In genomic region chr1:51704610-51705009, GRCm38 (mm10) we compare ENCODE assay signal across 23 mouse cellular contexts.
DNase-seq lines count a peak whose midpoint lies in the region; ATAC-seq and TF ChIP-seq lines count a peak whose summit lies in the region.
"Had no signal": no experiment of that assay in that cellular context is flagged by ENCODE, and none has a peak within 500 bp of the region (broad histone marks: within the 10 kb centered on the region; RNA-seq: fewer than 3 reads in every experiment).

No protein-coding gene starts in this region.

- TF ChIP-seq POLR2A in myocyte (IDR thresholded peaks at IDR 0.05; ENCODE audit: insufficient read length, low read depth) = no peak

- 83% methylated on average over 4 of the region's 4 CpGs for WGBS in intestine, embryonic 14.5 days
- 81% methylated on average over 4 of the region's 4 CpGs for WGBS in intestine, postnatal 0 days

- H3K4me2 ChIP-seq in intestine, embryonic 14.5 days (ENCODE audit: low read length) = no peak overlapping the region
- no peak overlapping the region for H3K4me2 ChIP-seq in intestine, postnatal 0 days (replicated peaks; ENCODE audit: low read depth)
- no peak overlapping the region for H3K4me2 ChIP-seq in myocyte (ENCODE audit: low read depth)

- H3K27ac ChIP-seq in intestine, embryonic 14.5 days (ENCODE audit: low read depth) = no peak overlapping the region
- no peak overlapping the region for H3K27ac ChIP-seq in intestine, postnatal 0 days (ENCODE audit: low read depth, low read length)

- no peak for TF ChIP-seq CTCF in intestine, postnatal 0 days (IDR thresholded peaks at IDR 0.05; ENCODE audit: low read depth)

- DNase-seq in intestine, embryonic 14.5 days (ENCODE audit: low spot score) = peak; percentile 20
- DNase-seq in A20 (ENCODE audit: low read depth, low spot score) (peak; percentile 6), MN1 (ENCODE audit: low spot score) (no peak)
- DNase-seq: adrenal gland, adult 2 months; adrenal gland, adult 8-10 months; adrenal gland, postnatal 10 days; adrenal gland, postnatal 14 days; adrenal gland, postnatal 25 days; adrenal gland, postnatal 36 days; B cell, adult 2 months; cerebellum, adult 11 months; cerebellum, adult 11-12 months; cerebellum, adult 18-20 months; cerebellum, adult 2 months; cerebellum, adult 8-10 months; cerebellum, adult 9-10 months had no signal

- H3ac ChIP-seq in myocyte (ENCODE audit: control insufficient read depth, insufficient read length) = no peak overlapping the region

- H3K79me2 ChIP-seq in myocyte (ENCODE audit: control insufficient read depth, insufficient read depth) = no peaks in the 10 kb centered on the region

- H3K9me3 ChIP-seq in intestine, embryonic 14.5 days (ENCODE audit: control insufficient read depth, low read length) = no peaks in the 10 kb centered on the region
- no peaks in the 10 kb centered on the region for H3K9me3 ChIP-seq in intestine, postnatal 0 days (ENCODE audit: control insufficient read depth)
- H3K9me3 ChIP-seq: G1E had no signal

- no peak overlapping the region for H3K4me3 ChIP-seq in intestine, embryonic 14.5 days (ENCODE audit: low read depth, low read length)
- H3K4me3 ChIP-seq in intestine, postnatal 0 days (ENCODE audit: low read depth, low read length) = no peak overlapping the region
- H3K4me3 ChIP-seq in myocyte = no peak overlapping the region

- ATAC-seq in intestine, embryonic 14.5 days (replicated peaks; ENCODE audit: low FRiP score, low TSS enrichment, low read depth) = no peak
- ATAC-seq in intestine, postnatal 0 days = no peak
- no peak for ATAC-seq in activated CD4-positive, CD25-positive, alpha-beta regulatory T cell, adult 4 months
- ATAC-seq: CD4-positive, CD25-positive, alpha-beta regulatory T cell, adult 4 months; Patski had no signal

- no peaks in the 10 kb centered on the region for H3K27me3 ChIP-seq in intestine, embryonic 14.5 days (replicated peaks; ENCODE audit: control insufficient read depth, insufficient read depth, low read length)
- no peaks in the 10 kb centered on the region for H3K27me3 ChIP-seq in intestine, postnatal 0 days (replicated peaks; ENCODE audit: control insufficient read depth, insufficient read depth, low read length)
- H3K27me3 ChIP-seq in myocyte (ENCODE audit: control insufficient read depth, insufficient read depth, insufficient read length) = no peaks in the 10 kb centered on the region
- H3K27me3 ChIP-seq: CH12.LX, Patski had no signal

- no peak overlapping the region for H3K9ac ChIP-seq in intestine, embryonic 14.5 days (ENCODE audit: low read length)
- no peak overlapping the region for H3K9ac ChIP-seq in intestine, postnatal 0 days (ENCODE audit: low read depth, low read length)

- H3K4me1 ChIP-seq in intestine, embryonic 14.5 days (replicated peaks; ENCODE audit: control insufficient read depth, insufficient read depth, low read length) = no peaks in the 10 kb centered on the region
- no peaks in the 10 kb centered on the region for H3K4me1 ChIP-seq in intestine, postnatal 0 days (replicated peaks; ENCODE audit: control insufficient read depth, insufficient read depth, low read length)

- H3K36me3 ChIP-seq in intestine, embryonic 14.5 days (ENCODE audit: control insufficient read depth, insufficient read depth, low read length) = no peaks in the 10 kb centered on the region
- no peaks in the 10 kb centered on the region for H3K36me3 ChIP-seq in intestine, postnatal 0 days (ENCODE audit: control insufficient read depth, insufficient read depth)
- H3K36me3 ChIP-seq in myocyte (ENCODE audit: control insufficient read depth, insufficient read depth) = no peaks in the 10 kb centered on the region
- H3K36me3 ChIP-seq: G1E had no signal

TF ChIP-seq in myocyte, 11 proteins besides CTCF, POLR2A, EP300 and RAD21:
- TF ChIP-seq MYOD1 (IDR thresholded peaks at IDR 0.05; ENCODE audit: control insufficient read depth in 1 of 3, insufficient read length in 2 of 3, low read depth in 2 of 3) = peak in 2 of 3 experiments; percentile 42 to 80
- TF ChIP-seq MYOG (IDR thresholded peaks at IDR 0.05; ENCODE audit: control insufficient read depth in 1 of 3, insufficient read depth in 1 of 3, insufficient read length in 2 of 3, low read depth in 2 of 3) = peak in 2 of 3 experiments; percentile 36 to 81
- no peak for TF ChIP-seq USF1 (IDR thresholded peaks at IDR 0.05; ENCODE audit: low read depth)
- TF ChIP-seq CEBPB (IDR thresholded peaks at IDR 0.05; ENCODE audit: insufficient read depth, poor library complexity, severe bottlenecking) = no peak
- no peak for TF ChIP-seq E2F4 (IDR thresholded peaks at IDR 0.05; ENCODE audit: insufficient read depth)
- no peak for TF ChIP-seq POLR2AphosphoS2 (IDR thresholded peaks at IDR 0.05; ENCODE audit: insufficient read length, low read depth)
- TF ChIP-seq SRF (IDR thresholded peaks at IDR 0.05; ENCODE audit: control insufficient read depth, insufficient read length, low read depth) = no peak
- TF ChIP-seq MAX (IDR thresholded peaks at IDR 0.05; ENCODE audit: low read depth) = no peak
- no peak for TF ChIP-seq TCF12 (IDR thresholded peaks at IDR 0.05; ENCODE audit: insufficient read depth, poor library complexity, severe bottlenecking)
- TF ChIP-seq REST (IDR thresholded peaks at IDR 0.05; ENCODE audit: insufficient read depth, insufficient read length) = no peak
- TF ChIP-seq TCF3 (IDR thresholded peaks at IDR 0.05; ENCODE audit: insufficient read length, low read depth) = peak; percentile 40
